In the genomic region with DNA sequence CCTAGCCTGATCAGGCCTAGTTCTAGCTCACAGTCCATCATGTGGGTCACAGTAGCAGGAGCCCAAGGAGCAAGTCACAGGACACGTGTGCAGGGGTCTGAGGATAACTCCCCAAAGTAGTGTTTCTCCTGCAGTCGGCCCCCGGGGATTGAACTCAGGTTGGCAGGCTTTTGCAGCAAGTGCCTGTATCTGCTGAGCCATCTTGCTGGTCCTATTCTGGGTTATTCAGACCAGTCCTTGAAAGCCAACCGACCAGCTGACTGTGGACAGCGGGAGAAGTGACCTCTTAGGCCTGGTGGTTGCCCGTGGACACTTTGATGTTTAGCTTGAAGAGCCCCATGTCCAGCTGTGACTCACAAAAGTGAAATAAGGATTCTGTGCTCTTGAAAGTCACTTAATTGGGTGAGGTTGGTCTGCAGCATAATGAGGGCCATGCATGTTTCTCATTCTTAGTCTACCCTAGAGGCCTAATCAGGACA, we compare ENCODE assay signal across 12 mouse cellular contexts. TPM values are rescaled to one million over a fixed set of nuclear protein-coding genes. Genes with fewer than 3 reads are reported as not detected.
DNase-seq lines count a peak whose midpoint lies in the region; ATAC-seq and TF ChIP-seq lines count a peak whose summit lies in the region.
"Had no signal": no experiment of that assay in that cellular context is flagged by ENCODE, and none has a peak within 500 bp of the region (broad histone marks: within the 10 kb centered on the region; RNA-seq: fewer than 3 reads in every experiment).

No protein-coding gene starts in this region.

- DNase-seq in heart, adult 2 months, result no peak
- DNase-seq in midbrain, embryonic 14.5 days, result peak; percentile 11
- peak; percentile 22 for DNase-seq in embryo, embryonic 9.5 days (ENCODE audit: extremely low spot score)
- DNase-seq in stomach, postnatal 0 days (ENCODE audit: low spot score), result no peak
- no peak for DNase-seq in spleen, postnatal 4 days (ENCODE audit: low spot score in 2 of 2)
- DNase-seq in lung, postnatal 0 days (ENCODE audit: low spot score), result no peak
- DNase-seq: layer of hippocampus, adult 9-11 months; thymus, postnatal 4 days had no signal

- no peak for TF ChIP-seq POLR2A in heart, adult 2 months (IDR thresholded peaks at IDR 0.05; ENCODE audit: insufficient read depth, low read depth, low read length)

- no peak for TF ChIP-seq EP300 in heart, adult 2 months (IDR thresholded peaks at IDR 0.05; ENCODE audit: insufficient read depth, low read depth, low read length)
- TF ChIP-seq EP300 in stomach, postnatal 0 days (optimal IDR thresholded peaks at IDR 0.05), result no peak
- no peak for TF ChIP-seq EP300 in lung, postnatal 0 days (IDR thresholded peaks at IDR 0.05)

- H3K36me3 ChIP-seq in heart, adult 2 months (ENCODE audit: control insufficient read depth, insufficient read depth, low read length), result no peaks in the 10 kb centered on the region
- no peaks in the 10 kb centered on the region for H3K36me3 ChIP-seq in heart, embryonic 11.5 days (ENCODE audit: control insufficient read depth, insufficient read depth, low read length)
- H3K36me3 ChIP-seq in midbrain, embryonic 14.5 days (ENCODE audit: control insufficient read depth, insufficient read depth, low read length), result no peaks in the 10 kb centered on the region
- no peaks in the 10 kb centered on the region for H3K36me3 ChIP-seq in midbrain, embryonic 15.5 days (replicated peaks)
- no peaks in the 10 kb centered on the region for H3K36me3 ChIP-seq in stomach, postnatal 0 days (ENCODE audit: control insufficient read depth, insufficient read depth, low read length)
- no peaks in the 10 kb centered on the region for H3K36me3 ChIP-seq in lung, postnatal 0 days (ENCODE audit: insufficient read depth, low read length)
- H3K36me3 ChIP-seq: limb, embryonic 12.5 days; stomach, embryonic 15.5 days had no signal

- ATAC-seq in heart, embryonic 11.5 days (replicated peaks; ENCODE audit: insufficient number of reproducible peaks, low FRiP score, low TSS enrichment), result no peak
- ATAC-seq in midbrain, embryonic 14.5 days (ENCODE audit: low FRiP score, low TSS enrichment), result no peak
- ATAC-seq in midbrain, embryonic 15.5 days (replicated peaks), result no peak
- no peak; the same call in 1 of the 2 replicates for ATAC-seq in stomach, postnatal 0 days (ENCODE audit: low FRiP score, low TSS enrichment)
- no peak for ATAC-seq in lung, postnatal 0 days

- no peak overlapping the region for H3K4me2 ChIP-seq in heart, embryonic 11.5 days
- H3K4me2 ChIP-seq in midbrain, embryonic 14.5 days (ENCODE audit: low read length), result no peak overlapping the region
- H3K4me2 ChIP-seq in midbrain, embryonic 15.5 days, result no peak overlapping the region
- no peak overlapping the region for H3K4me2 ChIP-seq in stomach, postnatal 0 days (replicated peaks; ENCODE audit: low read depth)
- H3K4me2 ChIP-seq in lung, postnatal 0 days (replicated peaks; ENCODE audit: low read depth, low read length), result no peak overlapping the region
- H3K4me2 ChIP-seq: limb, embryonic 12.5 days had no signal

- peak overlapping the region; percentile 73; the same call in 1 of the 2 replicates for H3K27ac ChIP-seq in heart, adult 2 months
- no peak overlapping the region for H3K27ac ChIP-seq in heart, embryonic 11.5 days (ENCODE audit: low read depth, low read length)
- no peak overlapping the region for H3K27ac ChIP-seq in midbrain, embryonic 14.5 days (replicated peaks; ENCODE audit: low read depth, low read length)
- H3K27ac ChIP-seq in midbrain, embryonic 15.5 days, result no peak overlapping the region
- peak overlapping the region; percentile 13; the same call in 1 of the 2 replicates for H3K27ac ChIP-seq in stomach, postnatal 0 days (replicated peaks)
- H3K27ac ChIP-seq in lung, postnatal 0 days (ENCODE audit: low read length), result no peak overlapping the region
- H3K27ac ChIP-seq: limb, embryonic 12.5 days; stomach, embryonic 15.5 days had no signal

- H3K79me2 ChIP-seq in heart, adult 2 months (replicated peaks; ENCODE audit: control insufficient read depth, insufficient read depth, low read length), result no peaks in the 10 kb centered on the region

- no peak overlapping the region for H3K4me3 ChIP-seq in heart, adult 2 months
- H3K4me3 ChIP-seq in heart, embryonic 11.5 days (ENCODE audit: low read depth, low read length), result no peak overlapping the region
- no peak overlapping the region for H3K4me3 ChIP-seq in midbrain, embryonic 14.5 days (replicated peaks; ENCODE audit: low read depth, low read length)
- H3K4me3 ChIP-seq in midbrain, embryonic 15.5 days, result no peak overlapping the region
- H3K4me3 ChIP-seq in stomach, postnatal 0 days (ENCODE audit: low read depth, low read length), result no peak overlapping the region
- H3K4me3 ChIP-seq in lung, postnatal 0 days (ENCODE audit: low read depth, low read length), result no peak overlapping the region
- H3K4me3 ChIP-seq: limb, embryonic 12.5 days; stomach, embryonic 15.5 days had no signal

- H3K4me1 ChIP-seq in heart, adult 2 months (ENCODE audit: control insufficient read depth, insufficient read depth, low read length), result peaks cover 5% of the 10 kb centered on the region
- 0 out of 2 replicates have a peak, but pooled peaks cover 5% of the 10 kb centered on the region for H3K4me1 ChIP-seq in heart, embryonic 11.5 days (ENCODE audit: control insufficient read depth, insufficient read depth, low read length)
- H3K4me1 ChIP-seq in midbrain, embryonic 14.5 days (ENCODE audit: control insufficient read depth, insufficient read depth, low read length), result no peaks in the 10 kb centered on the region
- no peaks in the 10 kb centered on the region for H3K4me1 ChIP-seq in midbrain, embryonic 15.5 days
- no peaks in the 10 kb centered on the region for H3K4me1 ChIP-seq in stomach, postnatal 0 days (replicated peaks; ENCODE audit: control insufficient read depth, insufficient read depth)
- H3K4me1 ChIP-seq in lung, postnatal 0 days (ENCODE audit: insufficient read depth, low read depth, low read length), result no peaks in the 10 kb centered on the region
- H3K4me1 ChIP-seq: stomach, embryonic 15.5 days had no signal

- WGBS in heart, adult 2 months, result 85% methylated on average over 6 of the region's 6 CpGs
- 83% methylated on average over 6 of the region's 6 CpGs for WGBS in heart, embryonic 11.5 days (ENCODE audit: insufficient replicate concordance)
- WGBS in midbrain, embryonic 14.5 days, result 43% methylated on average over 6 of the region's 6 CpGs
- 41% methylated on average over 6 of the region's 6 CpGs for whole genome bisulfite sequencing in midbrain, embryonic 15.5 days
- 87% methylated on average over 6 of the region's 6 CpGs for WGBS in stomach, postnatal 0 days
- 76% methylated on average over 6 of the region's 6 CpGs for WGBS in lung, postnatal 0 days

- no peaks in the 10 kb centered on the region for H3K27me3 ChIP-seq in heart, adult 2 months (ENCODE audit: control insufficient read depth, insufficient read depth, low read length)
- no peaks in the 10 kb centered on the region for H3K27me3 ChIP-seq in heart, embryonic 11.5 days (ENCODE audit: control insufficient read depth, insufficient read depth, low read length)
- no peaks in the 10 kb centered on the region for H3K27me3 ChIP-seq in midbrain, embryonic 14.5 days (ENCODE audit: control insufficient read depth, insufficient read depth, low read length)
- no peaks in the 10 kb centered on the region for H3K27me3 ChIP-seq in midbrain, embryonic 15.5 days (replicated peaks)
- H3K27me3 ChIP-seq in stomach, postnatal 0 days (ENCODE audit: control insufficient read depth, insufficient read depth, low read length), result no peaks in the 10 kb centered on the region
- no peaks in the 10 kb centered on the region for H3K27me3 ChIP-seq in lung, postnatal 0 days (replicated peaks; ENCODE audit: insufficient read depth, low read length)
- H3K27me3 ChIP-seq: limb, embryonic 12.5 days; stomach, embryonic 15.5 days had no signal

- no peak overlapping the region for H3K9ac ChIP-seq in heart, adult 2 months (ENCODE audit: low read depth, low read length)
- H3K9ac ChIP-seq in heart, embryonic 11.5 days (ENCODE audit: low read depth, low read length), result no peak overlapping the region
- H3K9ac ChIP-seq in midbrain, embryonic 14.5 days (replicated peaks; ENCODE audit: low read length), result no peak overlapping the region
- no peak overlapping the region for H3K9ac ChIP-seq in midbrain, embryonic 15.5 days
- no peak overlapping the region for H3K9ac ChIP-seq in stomach, postnatal 0 days (ENCODE audit: low read length)
- no peak overlapping the region for H3K9ac ChIP-seq in lung, postnatal 0 days (replicated peaks; ENCODE audit: low read depth)
- H3K9ac ChIP-seq: limb, embryonic 12.5 days; stomach, embryonic 15.5 days had no signal

- intact Hi-C loops in heart, adult 2 months (cut with DNase I), result loop anchor here (1.0 to 2.0 kb wide), 2 partner anchors 33 to 74 kb away; partner anchors contain the start of gene Hnrnpa2b1

- no peaks in the 10 kb centered on the region for H3K9me3 ChIP-seq in heart, embryonic 11.5 days (replicated peaks; ENCODE audit: control insufficient read depth, low read length)
- H3K9me3 ChIP-seq in midbrain, embryonic 14.5 days (ENCODE audit: control insufficient read depth, low read length), result no peaks in the 10 kb centered on the region
- H3K9me3 ChIP-seq in midbrain, embryonic 15.5 days, result no peaks in the 10 kb centered on the region
- no peaks in the 10 kb centered on the region for H3K9me3 ChIP-seq in stomach, postnatal 0 days (ENCODE audit: control insufficient read depth, low read length)
- no peaks in the 10 kb centered on the region for H3K9me3 ChIP-seq in lung, postnatal 0 days (ENCODE audit: low read length)
- H3K9me3 ChIP-seq: limb, embryonic 12.5 days; stomach, embryonic 15.5 days had no signal

- TF ChIP-seq CTCF in heart, adult 2 months (IDR thresholded peaks at IDR 0.05), result no peak
- no peak for TF ChIP-seq CTCF in stomach, postnatal 0 days (IDR thresholded peaks at IDR 0.05; ENCODE audit: low read depth)
- TF ChIP-seq CTCF in lung, postnatal 0 days (IDR thresholded peaks at IDR 0.05), result no peak

RNA-seq across cellular contexts. Expression of gene Snx10, which starts 20.0 kb away (rescaled TPM):
- total RNA-seq in heart, adult 2 months (2021), result 10 to 100 TPM; 10.8 to 11.4 TPM
- polyA plus RNA-seq in heart, adult 2 months (2012; rRNA removed), result 3.9 and 6.5 TPM in 2 replicates
- 23.0 and 26.1 TPM in 2 replicates for polyA plus RNA-seq in heart, embryonic 11.5 days (2014; fragmentation: Nextera tagmentation; extraction: Ambion mirVana)
- polyA plus RNA-seq in midbrain, embryonic 14.5 days (2014; fragmentation: Nextera tagmentation; extraction: Ambion mirVana), result 54.7 and 55.2 TPM in 2 replicates
- 50.4 and 52.8 TPM in 2 replicates for polyA plus RNA-seq in midbrain, embryonic 15.5 days (2015; fragmentation: Nextera tagmentation; extraction: Ambion mirVana)
- 16.9 and 17.4 TPM in 2 replicates for polyA plus RNA-seq in stomach, postnatal 0 days (2015; fragmentation: Nextera tagmentation; extraction: Ambion mirVana)
- 11.8 and 14.3 TPM in 2 replicates for polyA plus RNA-seq in lung, postnatal 0 days (2015; fragmentation: Nextera tagmentation; extraction: Ambion mirVana)

Comparison
In these comparisons a context has a peak if more than half of its experiments do, and no peak if none do; other contexts are left out.
1. H3K27ac ChIP-seq: peak in heart, adult 2 months (single experiment) and stomach, postnatal 0 days (single experiment); none in heart, embryonic 11.5 days (single experiment), midbrain, embryonic 14.5 days (single experiment), midbrain, embryonic 15.5 days (single experiment) and lung, postnatal 0 days (single experiment).
2. DNase-seq: peak in midbrain, embryonic 14.5 days (single experiment) and embryo, embryonic 9.5 days (single experiment); none in heart, adult 2 months (0 of 2), stomach, postnatal 0 days (single experiment), spleen, postnatal 4 days (0 of 2) and lung, postnatal 0 days (single experiment).